Mouse (Mus musculus) Patski (cell line): ENCODE data around the gene Sh3bp2. TPM values are rescaled to one million over a fixed set of nuclear protein-coding genes. Genes with fewer than 3 reads are reported as not detected.

ENCODE experiments used
- ATAC-seq: fragments of 100-300 bp; one replicate; pipeline ENCODE4 v1.8.0; 2021
- CTCF ChIA-PET: fragments of 350-600 bp; sonication (Branson Sonifier 250); formaldehyde crosslinking; loops from one replicate; lab custom pipeline; 2022; ENCODE audit warnings: inconsistent platforms; lab: Charles Lee
- POLR2A ChIA-PET: fragments of 350-600 bp; sonication (Branson Sonifier 250); formaldehyde crosslinking; loops from one replicate; lab custom pipeline; 2022; ENCODE audit warnings: antibody characterized with exemption, inconsistent platforms; lab: Charles Lee
- DNase-seq: peaks from one replicate; pipeline ENCODE4 v3.0.0-alpha.2; 2011; ENCODE audit warnings: low read depth, low spot score
- H3K27me3 ChIP-seq: fragments of 371-371 bp; one replicate; pipeline ENCODE4 v1.5.1; 2021
- CTCF ChIP-seq: fragments of 100-300 bp; IDR thresholded peaks from one replicate; pipeline ENCODE4 v1.5.1; 2021
- in situ Hi-C: fragments of 300-500 bp; cut with MboI; formaldehyde crosslinking; loops from 3 replicates; pipeline ENCODE4 v1.11.1; 2018; ENCODE audit warnings: low pct_unique_long_range_greater_than_20kb, mixed read lengths
- polyA plus RNA-seq: library from polyadenylated mRNA; unstranded; gene quantifications from one replicate; pipeline ENCODE4 v1.2.3, GENCODE M21; 2021

The Sh3bp2 gene
- polyA plus RNA-seq, 1 experiment from 2014 or later = 18.2 TPM

- TF ChIP-seq CTCF = no peak
- H3K27me3 ChIP-seq = no peaks in the 10 kb centered on the region
- ChIA-PET POLR2A (no interaction called here), CTCF (interaction anchor here (1.2 to 2.7 kb wide), 2 partner anchors 10 to 129 kb away, joined by 4 to 9 read pairs; partner anchors contain the start of gene Tnip2)
- no peak for DNase-seq
- ATAC-seq = no peak
- in situ Hi-C loops = no loop called here
Measured at GRCm38 (mm10) chr5:34524511-34524910, 1.1 kb upstream of the Sh3bp2 start.

- in situ Hi-C loops = no loop called here
Measured at GRCm38 (mm10) chr5:34526477-34526775, 788 bp downstream of the Sh3bp2 start.

GRCm38 (mm10) chr5:34527352-34527751 lies 1.7 kb downstream of the Sh3bp2 start:
- in situ Hi-C loops = no loop called here
- DNase-seq (no peak), ATAC-seq (no peak)
- POLR2A ChIA-PET = no interaction called here
- TF ChIP-seq CTCF = no peak
- CTCF ChIA-PET = no interaction called here
- H3K27me3 ChIP-seq = no peaks in the 10 kb centered on the region

More at GRCm38 (mm10) chr5:34526477-34526775, 788 bp downstream of the Sh3bp2 start:
- no peak for TF ChIP-seq CTCF
- no peak for DNase-seq
- no peak for ATAC-seq
- ChIA-PET CTCF (no interaction called here), POLR2A (interaction anchor here (0.5 kb wide), 1 partner anchor 301 kb away, joined by 3 read pairs; no protein-coding TSS in a partner anchor)
- H3K27me3 ChIP-seq = no peaks in the 10 kb centered on the region

- DNase-seq = no peak
- ChIA-PET POLR2A (interaction anchor here (0.9 to 1.3 kb wide), 3 partner anchors 15 to 109 kb away, joined by 3 to 5 read pairs (median 5); partner anchors contain the start of gene Tnip2), CTCF (interaction anchor here (1.2 to 1.7 kb wide), 3 partner anchors 9 to 14 kb away, joined by 4 to 5 read pairs (median 5); no protein-coding TSS in a partner anchor)
- in situ Hi-C loops = no loop called here
- no peaks in the 10 kb centered on the region for H3K27me3 ChIP-seq
- no peak for TF ChIP-seq CTCF
- peak; percentile 3 for ATAC-seq
Measured at GRCm38 (mm10) chr5:34528724-34529123, 3.1 kb downstream of the Sh3bp2 start.

- DNase-seq (no peak), ATAC-seq (no peak)
- ChIA-PET CTCF (interaction anchor here (0.8 to 1.7 kb wide), 5 partner anchors 9 to 85 kb away, joined by 3 to 5 read pairs (median 4); no protein-coding TSS in a partner anchor), POLR2A (interaction anchor here (1.2 to 1.3 kb wide), 2 partner anchors 17 to 108 kb away, joined by 3 to 5 read pairs; partner anchors contain the start of gene Tnip2)
- TF ChIP-seq CTCF = no peak
- H3K27me3 ChIP-seq = no peaks in the 10 kb centered on the region
- in situ Hi-C loops = no loop called here
Measured at GRCm38 (mm10) chr5:34530116-34530515, 4.5 kb downstream of the Sh3bp2 start.

GRCm38 (mm10) chr5:34530687-34531086 lies 5.0 kb downstream of the Sh3bp2 start:
- H3K27me3 ChIP-seq = no peaks in the 10 kb centered on the region
- ChIA-PET POLR2A (no interaction called here), CTCF (interaction anchor here (0.9 to 1.4 kb wide), 2 partner anchors 13 to 85 kb away, joined by 3 read pairs; no protein-coding TSS in a partner anchor)
- TF ChIP-seq CTCF = no peak
- no peak for DNase-seq
- ATAC-seq = no peak
- in situ Hi-C loops = no loop called here

- no peaks in the 10 kb centered on the region for H3K27me3 ChIP-seq
- TF ChIP-seq CTCF = no peak
- in situ Hi-C loops = no loop called here
- ATAC-seq (no peak), DNase-seq (no peak)
- POLR2A ChIA-PET = no interaction called here
- CTCF ChIA-PET = interaction anchor here (1.4 to 2.4 kb wide), 4 partner anchors 14 to 127 kb away, joined by 3 to 6 read pairs (median 4); partner anchors contain the start of gene Grk4
Measured at GRCm38 (mm10) chr5:34533066-34533465, 7.4 kb downstream of the Sh3bp2 start.

- CTCF ChIA-PET = interaction anchor here (2.4 kb wide), 1 partner anchor 13 kb away, joined by 6 read pairs; no protein-coding TSS in a partner anchor
- no peak for TF ChIP-seq CTCF
- ATAC-seq (no peak), DNase-seq (no peak)
- POLR2A ChIA-PET = no interaction called here
- H3K27me3 ChIP-seq = no peaks in the 10 kb centered on the region
- in situ Hi-C loops = no loop called here
Measured at GRCm38 (mm10) chr5:34533820-34534219, 8.2 kb downstream of the Sh3bp2 start.

- H3K27me3 ChIP-seq = no peaks in the 10 kb centered on the region
- in situ Hi-C loops = no loop called here
- ChIA-PET POLR2A (no interaction called here), CTCF (interaction anchor here (2.1 to 2.8 kb wide), 4 partner anchors 12 to 125 kb away, joined by 5 to 12 read pairs (median 7); partner anchors contain the start of genes Grk4, Mfsd10 and Nop14)
- peak; percentile 94 for DNase-seq
- peak; percentile 81 for ATAC-seq
- no peak for TF ChIP-seq CTCF
Measured at GRCm38 (mm10) chr5:34534776-34535581, 9.3 kb downstream of the Sh3bp2 start.

- no peaks in the 10 kb centered on the region for H3K27me3 ChIP-seq
- ATAC-seq = no peak
- in situ Hi-C loops = no loop called here
- POLR2A ChIA-PET = interaction anchor here (0.7 to 0.8 kb wide), 2 partner anchors 12 to 27 kb away, joined by 3 read pairs; no protein-coding TSS in a partner anchor
- no peak for DNase-seq
- no peak for TF ChIP-seq CTCF
- CTCF ChIA-PET = interaction anchor here (1.1 to 2.8 kb wide), 6 partner anchors 12 to 124 kb away, joined by 4 to 12 read pairs (median 6); partner anchors contain the start of genes Grk4, Mfsd10 and Nop14
Measured at GRCm38 (mm10) chr5:34535831-34536230, 10.2 kb downstream of the Sh3bp2 start.
